Mouse (Mus musculus): ENCODE data around the gene Sp8.

GRCm38 (mm10) chr12:118829881-118830280, 16.2 kb upstream of the Sp8 start:
- no peak for TF ChIP-seq ZC3H11A (IDR thresholded peaks at IDR 0.05; ENCODE audit: borderline replicate concordance, low read depth, low read length)
- no peak for TF ChIP-seq ZNF384 (IDR thresholded peaks at IDR 0.05; ENCODE audit: low read depth, low read length)
- TF ChIP-seq HCFC1 (IDR thresholded peaks at IDR 0.05; ENCODE audit: borderline replicate concordance, insufficient read depth, low read length) = no peak
- TF ChIP-seq CHD2 (IDR thresholded peaks at IDR 0.05; ENCODE audit: low read depth, low read length) = no peak

Data from ES-E14 (cell line).